Mouse (Mus musculus) forebrain, embryonic 10.5 days (tissue): ENCODE measurements at regions not wholly inside any gene's neighbourhood (a gene's known extent, or its start where the extent isn't known, plus 50 kb on each side); places are given as distances from the start of the nearest gene placed in this dataset.

ENCODE experiments used
- DNase-seq: peaks from one replicate; pipeline ENCODE4 v3.0.0-alpha.2; 2017; ENCODE audit warnings: low spot score; ENCODE audit errors: extremely low spot score
- H3K27ac ChIP-seq: fragments of 300-500 bp; sonication (generic); 2 replicates; pipeline ENCODE4 v1.5.1; 2016; ENCODE audit warnings: mild to moderate bottlenecking
- H3K27me3 ChIP-seq: fragments of 300-500 bp; sonication (generic); 2 replicates; pipeline ENCODE4 v1.6.1; 2016; ENCODE audit warnings: mild to moderate bottlenecking; ENCODE audit not compliant: poor library complexity, severe bottlenecking
- H3K36me3 ChIP-seq: fragments of 300-500 bp; sonication (generic); replicated peaks from 2 replicates; pipeline ENCODE4 v1.6.1; 2016; ENCODE audit warnings: mild to moderate bottlenecking, moderate library complexity
- H3K4me1 ChIP-seq: fragments of 300-500 bp; sonication (generic); 2 replicates; pipeline ENCODE4 v1.6.1; 2016
- H3K4me3 ChIP-seq: fragments of 300-500 bp; sonication (generic); 2 replicates; pipeline ENCODE4 v1.5.1; 2016; ENCODE audit warnings: mild to moderate bottlenecking, moderate library complexity
- H3K9me3 ChIP-seq: fragments of 300-500 bp; sonication (generic); 2 replicates; pipeline ENCODE4 v1.6.1; 2016; ENCODE audit warnings: mild to moderate bottlenecking, moderate library complexity
- WGBS: fragments of 180-500 bp; shearing (Covaris S2); methylation state at CpG from one replicate; pipeline ENCODE4 v1.1.7; 2016; 5-methylcytosine and 5-hydroxymethylcytosine counted together

DNA sequence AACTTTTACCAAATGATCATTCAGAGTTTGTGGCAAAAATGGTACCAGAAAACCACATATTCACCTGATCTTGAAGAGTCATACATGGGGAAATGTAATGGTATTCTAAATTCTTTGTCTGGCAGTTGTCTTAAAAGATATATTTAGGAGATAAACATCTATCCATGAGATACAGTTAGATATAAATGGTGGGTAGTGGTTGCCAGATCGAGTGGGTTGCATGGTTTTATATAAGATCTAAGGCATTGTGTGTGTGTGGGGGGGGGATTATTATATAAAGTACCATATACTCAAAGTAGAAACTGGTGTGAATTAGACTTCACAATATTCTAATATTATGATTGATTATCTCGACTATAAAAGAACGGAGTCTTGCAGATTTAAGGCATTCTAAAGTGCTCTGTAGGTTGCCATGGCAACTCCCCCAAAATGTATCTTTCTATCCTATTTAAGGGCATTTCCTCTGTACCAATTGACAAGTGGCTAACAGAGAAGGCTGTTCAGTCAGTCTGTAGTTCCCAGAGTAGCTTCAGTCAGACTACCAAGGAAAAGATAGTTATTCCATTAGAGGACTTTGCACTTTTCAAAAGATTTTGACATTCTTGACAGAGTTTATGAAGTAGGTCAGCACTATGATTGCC, 89.3 kb upstream of the Man2a1 start:
- Histone ChIP-seq H3K27ac (no peak overlapping the region), H3K27me3 (no peaks in the 10 kb centered on the region), H3K9me3 (no peaks in the 10 kb centered on the region), H3K4me1 (no peaks in the 10 kb centered on the region), H3K4me3 (no peak overlapping the region), H3K36me3 (no peaks in the 10 kb centered on the region)
- 85% methylated on average over 3 of the region's 3 CpGs for WGBS
- no peak for DNase-seq

DNA sequence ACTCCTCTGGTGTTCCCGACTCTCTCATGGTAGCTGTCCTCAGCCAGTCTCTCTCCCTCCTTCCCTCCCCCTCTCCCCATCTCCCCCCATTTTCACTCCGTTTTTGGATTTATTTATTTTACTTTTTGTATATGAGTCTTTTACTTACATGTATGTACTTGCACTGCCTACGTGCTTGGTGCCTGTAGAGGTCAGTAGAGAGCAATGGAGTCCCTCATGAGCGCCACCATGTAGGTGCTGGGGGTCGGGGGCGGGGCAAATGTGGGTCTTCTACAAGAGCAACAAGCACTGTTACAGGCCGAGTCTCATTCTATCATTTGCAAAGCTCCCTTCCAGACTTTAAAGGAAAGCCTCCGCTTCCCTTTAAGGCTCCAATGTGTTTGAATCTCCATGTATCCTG, 78.3 kb upstream of the Man2a1 start:
- DNase-seq, result no peak
- Histone ChIP-seq H3K4me1 (no peaks in the 10 kb centered on the region), H3K36me3 (no peaks in the 10 kb centered on the region), H3K27ac (no peak overlapping the region), H3K27me3 (no peaks in the 10 kb centered on the region), H3K4me3 (no peak overlapping the region), H3K9me3 (no peaks in the 10 kb centered on the region)
- 72% methylated on average over 8 of the region's 8 CpGs for WGBS

DNA sequence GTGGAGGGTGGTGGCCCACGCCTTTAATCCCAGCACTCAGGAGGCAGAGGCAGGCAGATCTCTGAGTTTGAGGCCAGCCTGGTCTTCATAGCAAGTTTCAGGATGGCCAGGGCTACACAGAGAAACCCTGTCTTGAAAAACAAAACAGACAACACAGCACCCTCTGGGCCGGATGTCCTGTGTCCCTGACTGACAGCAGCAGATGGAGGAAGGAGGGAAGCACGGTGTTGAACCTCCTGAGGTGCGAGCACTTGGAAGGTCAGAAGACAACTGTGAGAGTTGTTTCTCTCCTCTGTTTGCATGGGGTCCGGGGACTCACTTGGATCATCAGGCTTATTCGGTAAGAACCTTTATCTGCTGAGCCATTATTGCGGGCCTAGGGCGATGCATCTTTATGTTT, 76.6 kb upstream of the Man2a1 start:
- no peaks in the 10 kb centered on the region for H3K9me3 ChIP-seq
- no peaks in the 10 kb centered on the region for H3K36me3 ChIP-seq
- H3K27ac ChIP-seq, result no peak overlapping the region
- 96% methylated on average over 8 of the region's 8 CpGs for WGBS
- H3K4me1 ChIP-seq, result no peaks in the 10 kb centered on the region
- DNase-seq, result no peak
- H3K27me3 ChIP-seq, result no peaks in the 10 kb centered on the region
- no peak overlapping the region for H3K4me3 ChIP-seq

DNA sequence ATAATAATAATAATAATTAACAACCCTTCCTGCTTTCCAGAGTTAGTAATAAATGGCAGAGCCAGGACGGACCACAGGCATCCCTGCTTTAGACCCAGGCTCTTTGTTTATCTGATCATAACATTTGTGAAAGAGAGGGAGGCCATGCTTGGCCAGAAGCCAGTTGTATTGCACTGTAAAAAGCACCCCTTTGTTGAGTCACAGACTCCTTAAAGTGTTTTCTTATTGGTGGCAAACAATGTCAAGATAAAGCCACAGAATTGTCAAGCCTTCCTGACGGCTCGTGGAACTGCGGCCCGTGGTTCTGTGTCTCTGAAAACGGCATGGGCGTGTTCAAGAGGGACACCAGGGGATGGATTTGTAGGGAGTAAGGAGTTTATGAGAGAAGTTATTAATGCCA, 72.7 kb upstream of the Man2a1 start:
- H3K4me1 ChIP-seq, result no peaks in the 10 kb centered on the region
- no peaks in the 10 kb centered on the region for H3K9me3 ChIP-seq
- H3K27ac ChIP-seq, result no peak overlapping the region
- H3K4me3 ChIP-seq, result no peak overlapping the region
- WGBS, result 91% methylated on average over 7 of the region's 7 CpGs
- no peaks in the 10 kb centered on the region for H3K36me3 ChIP-seq
- no peaks in the 10 kb centered on the region for H3K27me3 ChIP-seq
- no peak for DNase-seq

DNA sequence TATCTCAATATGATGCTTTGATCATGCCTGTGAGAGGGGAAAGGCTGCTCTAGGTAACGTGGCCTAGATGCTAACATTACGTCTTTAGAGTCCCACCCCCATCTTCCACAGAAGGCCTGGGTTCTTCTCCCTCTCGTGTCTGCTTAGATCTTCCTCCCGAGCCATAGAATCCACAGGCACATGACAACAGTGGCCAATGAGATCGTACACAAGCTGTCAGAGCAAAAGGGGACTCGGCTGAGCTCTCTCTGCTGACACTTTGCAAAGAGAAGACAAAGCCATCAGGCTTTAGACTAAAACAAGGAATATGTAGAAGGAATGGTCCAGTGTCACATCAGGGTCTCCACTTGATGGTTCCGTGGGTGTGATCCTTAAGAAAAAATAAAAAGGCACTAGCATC, 72.1 kb upstream of the Man2a1 start:
- no peaks in the 10 kb centered on the region for H3K4me1 ChIP-seq
- 89% methylated on average over 7 of the region's 7 CpGs for WGBS
- H3K27ac ChIP-seq, result no peak overlapping the region
- no peak for DNase-seq
- H3K27me3 ChIP-seq, result no peaks in the 10 kb centered on the region
- H3K4me3 ChIP-seq, result no peak overlapping the region
- no peaks in the 10 kb centered on the region for H3K36me3 ChIP-seq
- no peaks in the 10 kb centered on the region for H3K9me3 ChIP-seq

DNA sequence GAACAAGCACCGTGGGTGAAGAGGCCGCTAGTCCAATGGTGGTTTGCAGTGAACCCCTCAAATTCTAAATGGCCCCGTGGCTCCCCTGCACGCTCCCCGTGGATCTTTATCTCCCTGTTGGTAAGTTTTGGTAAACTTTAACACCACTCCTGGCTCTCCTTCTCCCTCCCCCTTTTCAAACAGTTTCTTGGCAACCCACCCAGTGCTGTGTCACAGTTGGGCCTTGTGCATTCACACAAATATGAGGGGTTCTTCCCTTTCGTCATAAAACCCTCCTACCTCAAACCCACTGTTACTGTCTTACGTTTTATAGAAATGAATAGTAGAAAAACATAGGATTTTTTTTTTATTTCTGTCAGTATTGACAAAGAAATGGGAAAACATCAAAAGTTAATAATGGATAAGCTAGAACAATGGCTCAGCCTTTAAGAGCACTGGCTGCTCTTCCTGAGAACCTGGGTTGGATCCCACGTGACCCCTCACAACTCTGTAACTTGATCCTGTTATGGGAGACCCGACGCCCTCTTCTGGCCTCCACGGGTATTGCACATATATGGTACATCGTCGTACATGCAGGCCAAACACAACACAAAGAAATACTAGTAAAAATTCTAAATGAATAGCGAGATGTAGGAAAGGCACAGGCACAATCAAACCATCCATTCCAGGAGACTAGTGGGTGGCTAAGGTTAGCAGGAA, 71.1 kb upstream of the Man2a1 start:
- no peaks in the 10 kb centered on the region for H3K27me3 ChIP-seq
- no peak for DNase-seq
- 83% methylated on average over 14 of the region's 14 CpGs for WGBS
- no peaks in the 10 kb centered on the region for H3K36me3 ChIP-seq
- no peak overlapping the region for H3K27ac ChIP-seq
- H3K4me3 ChIP-seq, result no peak overlapping the region
- no peaks in the 10 kb centered on the region for H3K9me3 ChIP-seq
- H3K4me1 ChIP-seq, result no peaks in the 10 kb centered on the region

DNA sequence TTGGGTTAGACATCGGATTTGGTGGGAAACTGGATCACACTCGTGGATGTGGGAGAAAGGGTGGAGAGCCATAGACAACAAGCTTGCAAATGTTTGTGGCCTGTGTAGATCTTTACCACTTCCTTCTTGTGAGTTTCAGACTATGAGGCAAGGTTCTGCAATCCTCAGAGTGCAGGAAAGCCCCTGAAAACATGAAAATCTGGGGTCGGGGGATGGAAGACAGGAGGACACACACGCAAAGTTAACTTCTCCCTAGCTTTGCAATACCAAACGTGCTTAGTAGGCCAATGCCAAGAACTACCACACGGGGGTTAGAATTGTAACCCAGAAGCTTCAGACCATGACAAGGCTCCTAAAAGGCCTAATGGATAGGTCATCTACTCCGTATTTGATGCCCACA, 69.4 kb upstream of the Man2a1 start:
- H3K27me3 ChIP-seq, result no peaks in the 10 kb centered on the region
- no peaks in the 10 kb centered on the region for H3K4me1 ChIP-seq
- H3K9me3 ChIP-seq, result no peaks in the 10 kb centered on the region
- H3K4me3 ChIP-seq, result no peak overlapping the region
- DNase-seq, result no peak
- whole genome bisulfite sequencing, result 87% methylated on average over 7 of the region's 7 CpGs
- no peaks in the 10 kb centered on the region for H3K36me3 ChIP-seq
- H3K27ac ChIP-seq, result no peak overlapping the region

DNA sequence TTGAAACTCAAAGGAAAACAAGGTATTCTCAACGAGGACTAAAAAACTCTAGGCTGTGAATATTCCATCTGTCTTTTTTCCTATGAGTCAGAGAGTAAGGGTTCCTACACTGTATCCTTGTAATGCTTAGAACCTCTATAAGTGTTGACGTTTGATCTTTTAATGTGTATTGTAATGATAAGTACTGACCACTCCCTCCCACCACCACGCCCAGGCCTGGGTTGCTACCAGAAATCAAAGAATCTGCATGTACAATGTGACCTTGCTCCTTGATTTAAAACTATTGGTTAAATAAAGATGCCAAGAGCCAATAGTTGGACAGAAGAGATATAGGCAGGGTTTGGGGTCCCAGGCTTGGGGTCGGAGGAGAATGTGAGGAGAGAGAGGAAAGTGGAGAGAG, 66.2 kb upstream of the Man2a1 start:
- no peaks in the 10 kb centered on the region for H3K9me3 ChIP-seq
- 90% methylated on average over 4 of the region's 4 CpGs for WGBS
- no peak overlapping the region for H3K27ac ChIP-seq
- no peaks in the 10 kb centered on the region for H3K36me3 ChIP-seq
- peaks cover 15% of the 10 kb centered on the region for H3K4me1 ChIP-seq
- DNase-seq, result no peak
- H3K4me3 ChIP-seq, result no peak overlapping the region
- peaks cover 1% of the 10 kb centered on the region; the same call in 1 of the 2 replicates for H3K27me3 ChIP-seq

DNA sequence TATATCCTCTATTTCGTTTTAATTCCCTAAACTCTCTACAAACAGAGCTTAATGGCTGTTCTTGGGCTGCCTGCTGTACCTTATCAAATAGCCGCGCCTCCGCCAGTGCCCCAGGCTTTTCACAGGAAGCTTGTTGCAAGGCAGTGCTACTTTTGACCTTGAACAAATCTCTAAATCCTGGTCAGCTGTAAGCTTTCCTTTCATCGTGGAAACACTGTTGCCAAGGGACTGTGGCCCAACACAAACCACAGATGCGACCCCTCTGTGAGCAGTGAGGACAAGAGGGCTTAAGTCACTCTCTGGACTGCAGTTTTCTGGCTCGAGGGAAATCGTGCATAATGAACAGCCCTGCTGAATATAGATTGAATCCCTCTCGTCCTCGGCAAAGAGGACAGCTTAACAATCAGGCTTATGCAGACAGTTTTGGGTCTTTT, 62.0 kb upstream of the Man2a1 start:
- no peaks in the 10 kb centered on the region for H3K36me3 ChIP-seq
- H3K4me3 ChIP-seq, result no peak overlapping the region
- peak; percentile 33 for DNase-seq
- 30% methylated on average over 10 of the region's 10 CpGs for WGBS
- peaks cover 17% of the 10 kb centered on the region for H3K4me1 ChIP-seq
- no peaks in the 10 kb centered on the region for H3K9me3 ChIP-seq
- H3K27me3 ChIP-seq, result peaks cover 5% of the 10 kb centered on the region; the same call in 1 of the 2 replicates
- H3K27ac ChIP-seq, result no peak overlapping the region

DNA sequence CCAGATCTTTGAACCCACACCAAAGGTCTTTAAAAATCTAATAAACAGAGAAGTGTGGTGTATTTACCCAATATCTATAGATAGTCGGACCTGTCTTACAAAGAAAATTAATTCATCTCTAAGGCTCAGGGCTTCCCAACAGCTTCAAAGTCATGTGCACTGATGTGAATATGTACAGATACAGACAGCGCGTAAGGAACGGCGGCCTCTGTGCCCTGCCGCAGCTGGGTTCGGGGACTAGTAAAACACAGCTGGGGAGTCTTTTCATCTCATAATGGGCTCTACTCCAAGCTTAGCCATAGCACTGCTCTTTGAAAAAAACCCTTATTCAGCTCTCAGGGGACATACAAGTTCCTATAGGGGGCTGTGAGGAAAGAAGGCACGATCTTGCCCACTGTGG, 60.1 kb upstream of the Man2a1 start:
- H3K36me3 ChIP-seq, result no peaks in the 10 kb centered on the region
- H3K27me3 ChIP-seq, result peaks cover 5% of the 10 kb centered on the region; the same call in 1 of the 2 replicates
- no peak for DNase-seq
- H3K27ac ChIP-seq, result no peak overlapping the region
- WGBS, result 89% methylated on average over 8 of the region's 8 CpGs
- no peaks in the 10 kb centered on the region for H3K9me3 ChIP-seq
- peaks cover 17% of the 10 kb centered on the region for H3K4me1 ChIP-seq
- no peak overlapping the region for H3K4me3 ChIP-seq

DNA sequence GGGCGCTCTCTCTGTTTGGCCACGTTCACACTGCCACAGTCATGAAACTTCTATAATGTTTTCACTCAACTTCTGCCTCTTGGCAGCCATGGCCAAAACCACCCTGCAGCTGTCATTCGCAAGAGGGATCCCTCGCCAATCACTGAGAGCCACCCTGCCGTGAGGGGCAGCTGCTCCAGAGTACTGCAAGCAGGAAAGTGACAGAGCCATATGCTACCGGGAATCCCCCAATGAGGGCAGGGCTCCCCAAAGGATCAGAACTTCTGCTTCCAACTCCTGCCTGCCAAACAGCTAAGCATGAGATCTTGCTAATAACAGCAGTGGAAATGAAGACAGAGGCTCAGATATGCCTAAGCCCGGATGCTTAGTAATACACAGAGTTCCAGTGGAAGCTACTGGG, 52.0 kb upstream of the Man2a1 start:
- no peaks in the 10 kb centered on the region for H3K9me3 ChIP-seq
- DNase-seq, result no peak
- no peaks in the 10 kb centered on the region for H3K27me3 ChIP-seq
- 59% methylated on average over 7 of the region's 7 CpGs for WGBS
- H3K4me3 ChIP-seq, result no peak overlapping the region
- no peaks in the 10 kb centered on the region for H3K36me3 ChIP-seq
- H3K4me1 ChIP-seq, result no peaks in the 10 kb centered on the region
- H3K27ac ChIP-seq, result no peak overlapping the region

DNA sequence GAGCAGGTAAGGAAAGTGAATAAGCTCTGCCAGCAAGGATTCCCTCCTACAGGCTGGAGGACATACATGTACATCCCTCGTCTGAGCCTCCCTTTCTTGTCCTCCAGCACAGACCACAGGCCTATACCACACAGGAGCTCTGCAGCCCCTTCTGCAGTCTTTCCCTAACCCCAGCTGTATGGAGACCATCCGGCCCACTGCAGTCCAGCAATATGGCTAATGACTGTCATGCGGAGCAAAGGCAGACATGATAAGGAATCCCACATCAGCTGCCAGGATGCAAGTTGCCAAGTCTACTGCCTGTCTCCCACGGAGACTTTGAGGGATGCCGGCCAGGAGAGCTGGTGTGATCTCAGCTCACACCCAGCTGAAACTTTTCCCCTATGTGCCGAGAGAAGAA, 50.5 kb upstream of the Man2a1 start:
- H3K9me3 ChIP-seq, result no peaks in the 10 kb centered on the region
- H3K27me3 ChIP-seq, result no peaks in the 10 kb centered on the region
- WGBS, result 87% methylated on average over 6 of the region's 6 CpGs
- no peak overlapping the region for H3K27ac ChIP-seq
- H3K4me3 ChIP-seq, result no peak overlapping the region
- no peaks in the 10 kb centered on the region for H3K4me1 ChIP-seq
- H3K36me3 ChIP-seq, result no peaks in the 10 kb centered on the region
- DNase-seq, result no peak
